Mouse (Mus musculus) spleen, postnatal 14 days (tissue): ENCODE data around the gene Dennd1a.

Experiments
- DNase-seq, 2 experiments: peaks; one replicate each; pipeline ENCODE4 v3.0.0; 2021 to 2022; ENCODE audit warnings: low spot score in 2 of 2

Dennd1a gene

DNA sequence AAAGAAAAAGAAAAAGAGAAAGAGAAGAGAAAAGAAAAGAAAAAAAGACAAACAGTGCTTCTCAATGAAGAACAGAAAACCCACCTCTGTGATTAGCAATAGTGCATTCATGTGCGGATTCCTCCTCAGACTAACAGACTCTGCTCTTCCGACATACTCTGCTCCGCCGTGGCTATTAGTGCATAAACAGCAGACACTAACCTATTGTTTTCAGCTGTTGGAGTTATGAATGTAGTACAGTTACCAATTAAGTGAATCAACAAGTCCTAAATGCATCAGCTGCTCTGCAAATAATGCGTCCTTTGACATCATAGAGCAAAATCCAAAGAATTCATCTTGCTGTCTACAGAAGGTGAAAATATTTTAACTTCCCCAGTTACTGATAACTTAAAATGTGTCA, 121.2 kb downstream of the Dennd1a start:
- no peak for DNase-seq

DNA sequence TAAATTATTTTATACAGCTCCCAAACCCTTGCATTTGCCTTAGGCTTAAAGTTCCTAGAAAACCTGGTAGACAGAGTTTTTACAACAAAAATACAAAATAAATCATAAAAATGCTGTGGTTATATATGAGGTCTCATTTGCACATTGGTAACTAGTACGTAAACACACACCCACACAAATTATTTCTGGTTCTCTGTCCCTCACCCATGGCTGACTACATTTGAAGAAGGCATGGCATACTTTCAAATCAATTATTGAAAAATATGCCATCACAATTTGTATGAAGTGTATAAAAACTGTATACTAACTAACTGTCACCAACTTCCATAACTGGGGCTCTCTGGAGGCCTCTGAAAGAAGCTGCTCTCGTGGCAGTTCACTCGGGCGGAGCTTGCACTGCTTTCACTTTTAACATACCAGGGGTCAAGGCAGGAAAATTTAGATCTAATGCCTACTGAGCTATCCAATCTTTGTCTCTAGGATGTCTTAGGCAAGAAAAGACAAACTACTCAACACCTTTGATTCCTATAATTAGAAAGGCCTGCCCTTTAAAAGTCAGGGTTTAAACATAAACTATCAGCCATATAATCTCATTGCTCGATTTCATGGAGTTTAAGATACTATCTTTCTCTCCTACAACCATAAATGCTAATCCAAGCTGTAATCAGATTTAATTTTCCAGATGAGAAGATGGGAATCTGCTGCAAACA, 122.7 kb downstream of the Dennd1a start:
- DNase-seq: no peak

GRCm38 (mm10) chr2:38162486-38162885, 124.7 kb downstream of the Dennd1a start:
- no peak for DNase-seq

DNA sequence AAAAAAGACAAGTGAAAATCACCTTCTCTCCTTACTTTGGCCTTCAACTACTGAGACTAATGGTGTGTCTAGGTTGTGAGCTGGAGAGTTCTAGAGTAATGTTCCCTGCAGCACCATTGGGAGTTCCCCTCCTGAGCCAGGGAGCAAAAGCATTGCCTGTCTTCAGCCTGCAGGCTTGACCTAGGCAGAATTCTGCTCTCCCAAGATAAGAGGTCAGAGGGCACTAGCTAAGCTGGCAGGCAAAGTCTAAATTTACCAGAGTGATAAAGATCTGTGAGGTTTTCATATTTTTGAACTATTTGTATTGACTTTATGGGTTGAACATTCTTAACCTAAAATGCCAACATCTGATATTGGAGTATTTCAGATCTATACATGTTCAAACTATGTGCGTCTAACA, 125.7 kb downstream of the Dennd1a start:
- DNase-seq: no peak

- DNase-seq: no peak
Observed at GRCm38 (mm10) chr2:38159736-38160135, 127.5 kb downstream of the Dennd1a start.

DNA sequence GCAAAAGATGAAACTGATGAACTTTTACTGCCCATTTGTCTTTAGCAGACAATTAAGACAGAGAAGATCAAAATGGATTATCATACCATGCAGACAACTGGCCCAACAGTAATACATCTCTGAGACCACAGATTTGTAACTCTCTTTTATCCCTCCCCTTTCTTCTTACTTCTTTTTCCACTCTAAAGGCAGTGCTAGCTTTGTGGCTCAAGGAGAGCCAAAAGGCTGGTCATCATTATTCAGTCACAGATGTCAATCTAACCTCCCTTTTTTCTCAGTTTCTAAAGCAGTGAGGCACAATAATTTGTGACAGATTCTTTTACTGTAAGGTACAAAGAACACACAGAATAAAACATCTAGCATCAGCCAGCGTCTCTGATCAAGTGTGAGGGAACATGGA, 130.2 kb downstream of the Dennd1a start:
- DNase-seq: no peak

DNA sequence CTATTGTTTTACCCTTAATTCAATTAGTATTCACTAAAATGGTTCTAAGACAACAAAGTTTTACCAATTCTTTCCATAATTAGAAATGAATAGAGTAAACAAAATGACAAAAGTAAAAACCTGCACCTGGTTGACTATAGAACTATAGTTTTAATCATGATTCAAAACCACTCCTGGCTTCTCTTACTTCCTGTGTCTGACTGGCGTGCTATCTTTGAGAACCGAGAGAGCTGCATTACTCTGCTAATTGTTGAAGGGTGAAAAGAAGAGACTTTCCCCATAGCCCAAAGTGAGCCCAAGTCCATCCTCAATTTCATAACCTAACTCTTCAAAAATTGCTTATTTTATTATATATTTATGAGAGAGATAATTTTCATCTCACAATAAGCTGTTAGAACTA, 131.2 kb downstream of the Dennd1a start:
- no peak for DNase-seq

DNA sequence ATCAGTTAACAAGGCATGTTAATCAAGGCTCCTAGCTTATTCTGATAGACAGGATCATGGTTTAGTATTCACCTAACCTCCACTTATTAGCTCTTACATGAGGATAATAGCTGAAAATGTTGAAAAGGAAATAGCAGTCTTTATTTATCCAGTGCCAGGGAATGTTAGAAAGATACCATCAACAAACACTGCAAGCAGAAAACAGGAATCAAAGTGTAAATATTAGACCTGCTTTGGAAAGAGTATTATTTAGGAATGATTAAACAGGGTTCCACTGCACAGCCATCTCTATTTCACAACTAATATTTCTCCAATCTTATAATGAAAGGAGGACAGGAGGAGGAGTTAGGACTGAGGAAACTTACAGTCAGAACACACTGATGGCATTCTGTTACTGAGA, 142.4 kb downstream of the Dennd1a start:
- no peak for DNase-seq

DNA sequence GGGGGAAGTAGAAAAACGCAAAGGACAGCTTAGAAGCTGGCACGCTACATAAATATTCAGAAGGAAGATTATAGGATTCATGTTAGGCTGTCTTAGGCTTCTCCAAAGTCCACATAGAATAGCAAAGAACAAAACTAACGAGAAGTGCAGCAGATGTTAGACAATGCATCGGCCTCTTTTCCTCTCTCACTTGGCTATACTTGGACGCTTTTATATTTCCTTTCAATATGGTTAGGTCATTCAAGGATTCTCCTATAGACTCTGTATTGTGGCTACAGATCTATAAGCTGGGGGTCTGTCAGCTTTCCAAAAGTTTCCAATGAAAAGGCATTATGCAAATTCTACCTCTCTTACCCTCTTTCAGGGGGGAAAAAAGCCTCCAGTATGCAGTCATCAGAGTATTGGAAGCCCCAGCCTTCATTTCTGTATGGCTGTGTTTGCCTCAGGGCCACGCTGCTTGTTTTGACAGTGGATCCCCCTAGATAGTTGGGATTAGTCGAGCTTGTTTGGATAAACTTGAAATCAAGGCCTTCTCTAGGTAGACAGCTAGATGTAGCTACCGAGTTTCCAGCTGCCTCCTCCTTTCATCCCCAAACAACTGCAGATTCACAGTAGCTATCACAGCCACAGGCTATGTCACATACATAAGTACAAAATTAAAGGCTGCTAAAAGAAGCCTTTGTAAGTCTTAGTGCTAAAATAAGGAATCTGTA, 143.0 kb downstream of the Dennd1a start:
- no peak for DNase-seq

- DNase-seq: no peak
Observed at GRCm38 (mm10) chr2:38142905-38143304, 144.3 kb downstream of the Dennd1a start.

- DNase-seq: no peak
Observed at GRCm38 (mm10) chr2:38142210-38142609, 145.0 kb downstream of the Dennd1a start.

GRCm38 (mm10) chr2:38139536-38139935, 147.7 kb downstream of the Dennd1a start:
- DNase-seq: no peak

- DNase-seq: no peak
Observed at GRCm38 (mm10) chr2:38137086-38137485, 150.1 kb downstream of the Dennd1a start.

- DNase-seq: no peak
Observed at GRCm38 (mm10) chr2:38135427-38135826, 151.8 kb downstream of the Dennd1a start.

DNA sequence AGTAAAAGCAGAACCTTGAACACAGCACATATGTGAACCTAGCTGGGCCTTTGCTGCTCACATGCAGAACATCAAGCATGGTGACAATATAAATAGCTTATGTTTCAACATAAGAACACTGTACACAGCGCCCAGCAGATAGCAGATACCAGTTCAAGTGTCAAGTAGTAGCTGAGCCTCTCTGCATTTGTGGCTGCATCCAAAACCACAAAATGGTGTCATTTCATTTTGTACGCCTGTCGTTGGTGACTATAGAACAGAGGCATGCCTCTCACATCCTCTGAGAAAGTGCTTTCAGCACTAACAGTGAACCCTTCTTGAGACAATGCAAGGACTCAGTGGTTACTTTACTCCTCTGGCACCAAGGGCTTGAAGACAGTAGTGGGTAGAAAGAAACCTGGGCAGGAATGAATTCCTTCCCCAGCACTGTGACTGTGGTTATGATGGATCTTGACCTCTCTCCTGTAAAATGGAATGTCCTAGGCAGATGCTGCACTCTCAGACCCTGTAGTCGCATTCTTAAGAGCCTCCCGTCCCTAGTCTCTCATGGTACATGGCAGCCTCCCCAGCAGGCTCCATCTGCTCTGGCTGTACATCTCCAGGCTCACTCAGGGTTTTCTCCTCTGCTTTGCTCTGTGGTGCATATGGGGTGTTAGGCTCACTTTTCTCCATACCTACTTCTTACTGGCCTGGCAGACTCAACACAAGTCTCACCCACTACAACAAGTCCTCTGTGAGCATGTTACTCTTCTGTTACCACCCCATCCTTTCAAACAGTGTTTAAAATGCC, 154.0 kb downstream of the Dennd1a start:
- no peak for DNase-seq

DNA sequence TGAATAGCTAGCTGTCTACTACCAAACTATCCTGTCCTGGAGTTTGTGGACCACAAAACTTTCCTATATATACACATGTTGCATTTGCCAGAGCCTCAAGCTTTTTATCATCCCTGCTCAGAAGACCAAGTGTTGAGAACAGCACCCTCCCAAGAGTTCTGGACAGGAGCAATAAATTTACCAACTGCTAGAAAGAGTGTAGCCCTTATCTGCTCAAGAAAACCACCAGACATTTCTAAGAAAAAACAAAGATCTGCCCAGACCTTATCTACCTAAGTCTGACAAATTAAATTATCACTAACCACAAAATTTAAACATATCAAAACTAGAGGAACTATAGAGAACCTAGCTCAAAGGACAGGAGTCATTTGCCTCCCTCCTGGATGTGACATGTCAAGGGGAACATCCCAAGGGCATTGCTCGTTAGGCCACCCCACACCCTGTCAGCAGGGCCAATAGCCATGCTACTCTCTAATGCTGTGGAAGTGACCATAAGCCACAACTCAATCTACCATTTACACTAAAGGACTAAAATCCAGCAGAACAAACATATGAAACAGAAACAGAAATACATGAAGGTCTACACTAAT, 154.9 kb downstream of the Dennd1a start:
- no peak for DNase-seq

GRCm38 (mm10) chr2:38131538-38131937, 155.7 kb downstream of the Dennd1a start:
- DNase-seq: no peak

DNA sequence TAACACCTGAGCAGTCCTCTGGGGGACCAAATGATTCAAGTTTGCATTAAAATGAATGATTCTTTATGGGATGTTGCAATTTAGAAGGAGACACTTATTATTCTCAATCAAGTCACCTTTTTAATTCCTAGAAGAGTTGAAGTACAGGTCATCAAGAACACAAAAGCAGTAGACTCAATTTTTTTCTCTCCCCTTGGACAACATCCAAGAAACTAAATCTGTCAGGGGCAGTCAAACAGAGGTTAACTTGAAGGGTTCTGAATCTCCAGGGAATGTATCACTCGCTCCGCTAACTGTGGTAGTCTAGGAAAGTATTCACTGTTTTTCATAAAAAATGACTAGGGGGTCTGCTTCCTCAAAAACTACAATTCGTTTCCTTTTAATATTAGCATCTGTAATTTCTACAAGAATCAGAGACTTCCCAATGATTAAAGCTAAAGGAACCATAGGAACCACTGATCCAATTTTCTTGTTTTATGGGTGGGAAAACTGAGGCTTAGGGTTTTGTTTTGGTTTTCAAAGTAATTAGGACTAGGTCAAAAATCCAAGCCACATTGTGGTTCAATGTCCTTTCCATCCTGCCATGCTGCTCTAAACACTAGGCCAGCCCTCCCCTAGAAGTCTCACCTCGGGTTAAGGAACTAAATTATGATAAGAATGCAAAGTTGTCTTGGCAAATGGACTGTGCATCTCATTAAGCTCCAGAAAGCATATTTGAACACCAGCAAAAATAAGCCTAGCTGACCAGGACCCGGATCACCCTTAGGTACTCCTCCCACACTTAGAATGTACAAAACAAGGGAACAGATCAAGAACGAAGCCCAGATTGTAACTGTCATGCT, 157.0 kb downstream of the Dennd1a start:
- DNase-seq: no peak

GRCm38 (mm10) chr2:38126383-38126732, 160.8 kb downstream of the Dennd1a start:
- no peak for DNase-seq

- DNase-seq: no peak
Observed at GRCm38 (mm10) chr2:38125671-38126382, 161.4 kb downstream of the Dennd1a start.

- no peak for DNase-seq
Observed at GRCm38 (mm10) chr2:38124727-38125126, 162.5 kb downstream of the Dennd1a start.
